Mouse (Mus musculus): Measurements from ENCODE around the gene Wasf3. TPM values are rescaled to one million over a fixed set of nuclear protein-coding genes. Genes with fewer than 3 reads are reported as not detected.

Gene Wasf3
- 10 to 100 TPM; 92.7 to 98.3 TPM for total RNA-seq (2021)
- long read RNA-seq, experiment 1, full-length matches to known transcripts = 2 of 15 reads
- long read RNA-seq, experiment 1, partial matches to known transcripts = 1 of 15 reads
- long read RNA-seq, experiment 1, other reads (novel, unspliced or antisense) = 12 of 15 reads
- long read RNA-seq, experiment 2, full-length matches to known transcripts = 1 of 27 reads
- long read RNA-seq, experiment 2, partial matches to known transcripts = 2 of 27 reads
- long read RNA-seq, experiment 2, other reads (novel, unspliced or antisense) = 24 of 27 reads

GRCm38 (mm10) chr5:146384935-146385591 lies at the start of gene Wasf3:
Wasf3 (plus strand) TSS chr5:146384985.
- peak; percentile 90 to 92 for DNase-seq (ENCODE audit: low spot score in 2 of 2)

DNA sequence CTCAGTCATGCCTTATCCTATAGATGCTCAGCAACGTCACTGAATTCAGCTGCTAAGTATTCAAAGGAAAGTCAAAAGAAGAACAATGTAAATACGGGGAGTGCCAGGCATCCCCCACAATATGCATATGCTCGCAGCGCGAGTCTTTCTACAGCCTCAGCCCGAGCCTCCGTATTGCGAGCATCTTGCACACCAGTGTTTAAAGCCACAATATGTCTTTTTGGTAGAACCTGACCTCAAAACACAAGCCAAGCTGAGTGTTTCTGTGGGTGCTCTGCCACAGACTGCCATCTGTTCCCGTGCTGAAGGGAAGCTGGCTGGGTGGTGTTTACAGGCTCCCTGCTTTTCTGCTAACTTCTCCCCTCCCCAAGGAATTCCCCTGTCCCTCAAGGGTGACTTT lies 46.7 kb upstream of the Wasf3 start:
- DNase-seq (ENCODE audit: low spot score in 2 of 2) = peak; percentile 28 to 49

GRCm38 (mm10) chr5:146340037-146340436 lies 44.7 kb upstream of the Wasf3 start:
- DNase-seq (ENCODE audit: low spot score in 2 of 2) = no peak

GRCm38 (mm10) chr5:146344911-146345686 lies 39.7 kb upstream of the Wasf3 start:
- peak; percentile 36 to 47 for DNase-seq (ENCODE audit: low spot score in 2 of 2)

DNA sequence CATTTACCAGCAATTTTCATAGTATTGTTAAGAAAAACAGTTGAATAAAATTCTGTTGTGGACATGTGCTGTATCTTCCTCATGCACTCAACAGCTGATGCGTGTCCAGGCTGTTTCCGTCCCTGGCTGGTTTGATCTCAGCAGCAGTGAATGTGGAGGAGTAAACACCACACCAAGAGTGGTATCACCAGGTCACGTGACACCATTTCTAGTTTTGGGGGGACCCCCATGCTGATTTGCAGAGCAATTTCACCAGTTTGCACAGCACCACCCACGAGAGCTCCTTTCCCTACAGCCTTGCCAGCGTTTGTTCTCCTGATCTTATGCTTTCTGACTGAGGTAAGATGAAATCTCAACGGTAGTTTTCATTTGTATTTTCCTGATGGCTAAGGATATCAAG lies 37.7 kb upstream of the Wasf3 start:
- DNase-seq (ENCODE audit: low spot score in 2 of 2) = peak in 1 of 2 experiments; percentile 37

DNA sequence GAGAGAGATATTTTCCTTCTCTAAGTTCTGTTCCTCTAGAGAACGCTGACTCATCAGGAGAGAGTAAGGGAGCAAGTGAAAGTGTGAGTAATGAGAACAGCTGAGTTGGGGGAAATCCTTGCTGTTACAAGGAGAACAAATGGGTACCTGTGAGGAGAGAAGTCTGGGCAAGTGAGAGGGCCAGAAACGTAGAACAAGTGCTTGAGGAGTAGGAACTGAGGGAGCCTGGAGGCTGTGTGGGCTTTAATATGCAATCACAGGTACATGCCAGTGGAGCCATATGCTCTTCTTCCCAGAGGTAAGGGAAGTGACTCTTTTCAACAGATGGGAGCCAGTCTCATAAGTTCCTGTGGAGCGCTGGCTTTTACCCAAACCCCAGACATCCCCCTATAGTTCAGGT lies 35.6 kb upstream of the Wasf3 start:
- no peak for DNase-seq (ENCODE audit: low spot score in 2 of 2)

- no peak for DNase-seq (ENCODE audit: low spot score in 2 of 2)
Measured at GRCm38 (mm10) chr5:146350784-146351183, 34.0 kb upstream of the Wasf3 start.

GRCm38 (mm10) chr5:146352006-146352405 lies 32.8 kb upstream of the Wasf3 start:
- DNase-seq (ENCODE audit: low spot score in 2 of 2) = no peak

GRCm38 (mm10) chr5:146360386-146360785 lies 24.4 kb upstream of the Wasf3 start:
- no peak for DNase-seq (ENCODE audit: low spot score in 2 of 2)

GRCm38 (mm10) chr5:146362711-146363110 lies 22.1 kb upstream of the Wasf3 start:
- no peak for DNase-seq (ENCODE audit: low spot score in 2 of 2)

DNA sequence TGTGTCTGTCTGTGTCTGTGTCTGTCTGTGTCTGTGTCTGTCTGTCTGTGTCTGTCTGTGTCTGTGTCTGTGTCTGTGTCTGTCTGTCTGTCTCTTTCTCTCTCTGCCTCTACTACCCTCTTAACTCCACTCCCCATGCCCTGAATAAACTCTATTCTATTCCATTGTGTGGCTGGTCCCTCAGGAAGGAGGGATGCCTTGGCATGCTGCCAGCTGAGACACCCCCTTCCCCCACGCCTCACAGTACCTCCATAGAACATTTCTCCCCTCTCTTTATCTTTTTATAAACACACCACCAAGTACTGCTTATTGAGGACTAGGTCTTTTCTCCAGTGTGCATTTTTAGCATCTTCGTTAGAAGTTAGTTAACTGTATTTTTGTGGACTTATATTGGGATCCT lies 16.4 kb upstream of the Wasf3 start:
- DNase-seq (ENCODE audit: low spot score in 2 of 2) = no peak

DNA sequence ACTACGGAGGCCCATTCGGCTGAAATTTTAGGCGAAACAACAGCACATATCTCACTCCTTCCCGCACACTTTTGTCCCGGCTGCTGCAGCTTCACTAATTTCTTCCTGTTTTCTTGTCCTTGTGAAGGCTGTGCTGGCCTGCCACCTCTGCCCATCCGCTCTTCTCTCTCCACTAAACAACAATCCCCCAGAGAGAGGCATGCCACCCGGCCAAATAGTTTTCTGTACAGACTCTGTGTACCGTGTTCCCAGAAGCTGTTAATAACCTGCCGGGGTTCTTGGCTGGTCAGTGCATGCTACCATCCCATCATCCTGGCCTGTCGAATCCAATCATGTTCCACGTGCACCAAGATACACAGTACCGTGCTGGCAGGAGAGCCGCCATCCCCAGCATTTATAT lies 15.8 kb upstream of the Wasf3 start:
- no peak for DNase-seq (ENCODE audit: low spot score in 2 of 2)

DNA sequence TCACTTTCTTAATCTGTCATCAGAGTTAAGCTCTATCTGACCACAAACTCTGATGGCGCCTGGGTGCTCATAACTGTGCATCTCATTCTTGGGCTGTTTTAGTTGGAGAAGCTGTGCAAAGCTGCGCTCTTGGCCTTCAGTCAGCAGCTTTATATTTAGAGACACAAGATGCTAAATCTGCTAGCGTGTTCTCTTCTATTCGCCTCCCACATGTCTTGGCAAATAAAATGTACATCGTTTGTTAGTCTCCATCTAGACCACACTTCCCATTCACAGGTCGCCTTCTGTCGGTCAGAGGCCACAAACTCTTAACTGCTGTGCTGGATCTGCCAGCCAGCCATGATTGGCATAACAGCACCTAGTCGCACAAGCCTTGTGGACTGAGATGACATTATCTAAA lies 14.0 kb upstream of the Wasf3 start:
- peak; percentile 56 to 70 for DNase-seq (ENCODE audit: low spot score in 2 of 2)

DNA sequence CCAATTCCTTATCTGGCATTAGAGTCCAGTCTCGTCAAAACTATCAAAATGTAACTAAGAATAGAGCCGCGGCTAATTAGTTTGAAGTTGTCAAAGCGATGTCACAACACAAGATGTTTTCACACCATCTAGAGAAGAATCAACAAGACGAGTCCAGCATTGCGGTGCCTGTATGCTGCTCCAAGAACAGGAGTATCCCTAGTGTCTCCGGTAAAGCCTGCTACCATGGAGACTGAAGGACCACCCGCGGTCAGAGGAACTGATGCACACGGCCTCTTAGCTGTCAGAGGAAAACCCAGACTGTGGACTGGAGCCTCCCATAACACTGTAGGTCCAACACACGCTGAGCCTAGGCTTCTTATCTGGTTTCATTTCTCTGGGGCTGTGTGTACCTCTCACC lies 11.5 kb upstream of the Wasf3 start:
- DNase-seq (ENCODE audit: low spot score in 2 of 2) = no peak

GRCm38 (mm10) chr5:146376601-146377000 lies 8.2 kb upstream of the Wasf3 start:
- no peak for DNase-seq (ENCODE audit: low spot score in 2 of 2)

GRCm38 (mm10) chr5:146380041-146380440 lies 4.7 kb upstream of the Wasf3 start:
- no peak for DNase-seq (ENCODE audit: low spot score in 2 of 2)

GRCm38 (mm10) chr5:146382268-146382667 lies 2.5 kb upstream of the Wasf3 start:
- DNase-seq (ENCODE audit: low spot score in 2 of 2) = no peak

- DNase-seq (ENCODE audit: low spot score in 2 of 2) = no peak
Measured at GRCm38 (mm10) chr5:146383401-146383800, 1.4 kb upstream of the Wasf3 start.

GRCm38 (mm10) chr5:146385989-146386388 lies 1.2 kb downstream of the Wasf3 start:
- DNase-seq (ENCODE audit: low spot score in 2 of 2) = no peak

- no peak for DNase-seq (ENCODE audit: low spot score in 2 of 2)
Measured at GRCm38 (mm10) chr5:146386906-146387305, 2.1 kb downstream of the Wasf3 start.

GRCm38 (mm10) chr5:146394563-146394962 lies 9.8 kb downstream of the Wasf3 start:
- no peak for DNase-seq (ENCODE audit: low spot score in 2 of 2)

- no peak for DNase-seq (ENCODE audit: low spot score in 2 of 2)
Measured at GRCm38 (mm10) chr5:146397253-146397652, 12.5 kb downstream of the Wasf3 start.
